Mouse (Mus musculus) liver, embryonic 13.5 days (tissue): ENCODE results near the gene Rabl3. TPM values are rescaled to one million over a fixed set of nuclear protein-coding genes. Genes with fewer than 3 reads are reported as not detected.

Experiments used
- ATAC-seq: fragments of 200-750 bp; cut with Nextera tagmentation; 2 replicates; pipeline ENCODE4 v1.8.0; 2017; ENCODE audit warnings: low read depth, mild to moderate bottlenecking, moderate number of reproducible peaks, moderate library complexity
- DNase-seq: peaks from one replicate; pipeline ENCODE4 v3.0.0; 2022
- H3K27ac ChIP-seq: fragments of 300-500 bp; sonication (generic); 2 replicates; pipeline ENCODE4 v1.5.1; 2015; ENCODE audit warnings: moderate library complexity, mild to moderate bottlenecking, inconsistent platforms
- H3K27me3 ChIP-seq: fragments of 300-500 bp; sonication (generic); 2 replicates; pipeline ENCODE4 v1.6.1; 2015; ENCODE audit warnings: mild to moderate bottlenecking, inconsistent platforms
- H3K36me3 ChIP-seq: fragments of 300-500 bp; sonication (generic); 2 replicates; pipeline ENCODE4 v1.6.1; 2015; ENCODE audit warnings: mild to moderate bottlenecking, inconsistent platforms
- H3K4me1 ChIP-seq: fragments of 300-500 bp; sonication (generic); replicated peaks from 2 replicates; pipeline ENCODE4 v1.6.1; 2015; ENCODE audit warnings: inconsistent platforms
- H3K4me2 ChIP-seq: fragments of 300-500 bp; sonication (generic); 2 replicates; pipeline ENCODE4 v1.6.1; 2015; ENCODE audit warnings: inconsistent platforms, mild to moderate bottlenecking, moderate library complexity
- H3K4me3 ChIP-seq: fragments of 300-500 bp; sonication (generic); replicated peaks from 2 replicates; pipeline ENCODE4 v1.5.1; 2015; ENCODE audit warnings: mild to moderate bottlenecking, inconsistent platforms
- H3K9ac ChIP-seq: fragments of 300-500 bp; sonication (generic); 2 replicates; pipeline ENCODE4 v1.6.1; 2015; ENCODE audit warnings: mild to moderate bottlenecking, inconsistent platforms
- H3K9me3 ChIP-seq: fragments of 300-500 bp; sonication (generic); replicated peaks from 2 replicates; pipeline ENCODE4 v1.6.1; 2016; ENCODE audit warnings: inconsistent platforms
- WGBS: fragments of 180-500 bp; shearing (Covaris S2); methylation state at CpG from one replicate; pipeline ENCODE4 v1.1.7; 2015; ENCODE audit not compliant: insufficient replicate concordance; 5-methylcytosine and 5-hydroxymethylcytosine counted together
- polyA plus RNA-seq: library from polyadenylated mRNA; unstranded; fragments of >200 nt; fragmentation: Nextera tagmentation; extraction: Ambion mirVana; gene quantifications from 2 replicates; pipeline ENCODE4 v1.2.1, GENCODE M21; 2015

Rabl3 gene
- polyA plus RNA-seq, 1 experiment from 2014 or later: 14.6 TPM

- H3K4me3 ChIP-seq: no peak overlapping the region
- no peak overlapping the region for H3K4me2 ChIP-seq
- H3K36me3 ChIP-seq: no peaks in the 10 kb centered on the region; the same call in 1 of the 2 replicates
- WGBS: 78% methylated on average over 7 of the region's 7 CpGs
- no peak overlapping the region for H3K9ac ChIP-seq
- no peak overlapping the region for H3K27ac ChIP-seq
- DNase-seq (no peak), ATAC-seq (no peak)
- H3K9me3 ChIP-seq: no peaks in the 10 kb centered on the region
- H3K4me1 ChIP-seq: no peaks in the 10 kb centered on the region
- H3K27me3 ChIP-seq: no peaks in the 10 kb centered on the region
These were observed 58.8 kb downstream of the Rabl3 start for GRCm38 (mm10) chr16:37598463-37598862.

- Histone ChIP-seq H3K36me3 (no peaks in the 10 kb centered on the region; the same call in 1 of the 2 replicates), H3K27me3 (no peaks in the 10 kb centered on the region), H3K4me3 (no peak overlapping the region), H3K9me3 (no peaks in the 10 kb centered on the region), H3K27ac (no peak overlapping the region), H3K4me2 (no peak overlapping the region), H3K4me1 (no peaks in the 10 kb centered on the region), H3K9ac (no peak overlapping the region)
- no peak for ATAC-seq
- DNase-seq: no peak
- WGBS: 56% methylated on average over 3 of the region's 3 CpGs
These were observed 59.6 kb downstream of the Rabl3 start for GRCm38 (mm10) chr16:37599326-37599725.

GRCm38 (mm10) chr16:37603431-37603830 lies 63.7 kb downstream of the Rabl3 start:
- H3K4me2 ChIP-seq: no peak overlapping the region
- H3K27ac ChIP-seq: no peak overlapping the region
- H3K4me1 ChIP-seq: no peaks in the 10 kb centered on the region
- WGBS: 78% methylated on average over 1 of the region's 1 CpGs
- DNase-seq: no peak
- no peaks in the 10 kb centered on the region for H3K36me3 ChIP-seq
- H3K9me3 ChIP-seq: no peaks in the 10 kb centered on the region
- ATAC-seq: no peak
- no peaks in the 10 kb centered on the region for H3K27me3 ChIP-seq
- no peak overlapping the region for H3K9ac ChIP-seq
- no peak overlapping the region for H3K4me3 ChIP-seq

DNA sequence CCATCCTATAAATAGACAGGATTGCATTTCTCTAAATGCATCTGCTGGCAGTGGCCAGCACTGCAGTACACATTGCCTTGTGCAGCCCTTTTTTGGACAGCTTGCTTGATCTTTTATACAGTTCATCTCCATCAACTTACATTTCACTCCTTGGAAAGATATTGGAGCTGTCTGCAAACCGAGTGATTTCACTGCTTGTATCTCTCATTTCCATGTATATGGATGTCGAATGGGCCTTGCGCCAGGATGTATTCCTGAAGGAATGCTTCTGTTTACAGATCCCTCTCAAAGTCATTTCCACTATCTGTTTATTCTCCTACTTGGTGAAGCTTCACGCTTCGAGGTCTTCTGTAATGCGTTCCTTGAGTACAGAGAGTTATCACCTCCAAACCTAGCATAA lies 64.6 kb downstream of the Rabl3 start:
- Histone ChIP-seq H3K36me3 (no peaks in the 10 kb centered on the region), H3K4me1 (no peaks in the 10 kb centered on the region), H3K4me2 (no peak overlapping the region), H3K9me3 (no peaks in the 10 kb centered on the region), H3K9ac (no peak overlapping the region), H3K27me3 (no peaks in the 10 kb centered on the region), H3K27ac (no peak overlapping the region), H3K4me3 (no peak overlapping the region)
- DNase-seq: no peak
- ATAC-seq: no peak
- 67% methylated on average over 6 of the region's 6 CpGs for WGBS

DNA sequence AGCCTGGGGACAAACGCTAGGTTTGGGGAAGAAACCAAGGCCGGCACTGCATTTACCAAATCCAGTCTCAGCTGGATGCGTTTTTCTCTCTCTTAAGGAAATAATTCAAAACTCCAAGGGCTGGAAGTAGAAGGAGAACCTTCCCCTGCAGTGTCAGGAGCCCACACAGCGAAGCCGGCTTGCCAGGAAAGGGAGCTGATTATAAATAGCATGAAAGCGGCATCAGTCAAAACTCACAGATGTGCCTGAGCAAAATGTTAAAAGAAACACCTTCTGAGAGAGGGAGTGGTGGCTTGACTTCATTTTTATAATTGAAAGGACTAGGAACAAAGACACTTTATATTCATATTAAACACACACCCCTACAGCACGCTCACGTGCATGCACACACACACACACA lies 70.6 kb downstream of the Rabl3 start:
- Histone ChIP-seq H3K9ac (no peak overlapping the region), H3K4me2 (no peak overlapping the region), H3K27me3 (no peaks in the 10 kb centered on the region), H3K4me1 (no peaks in the 10 kb centered on the region), H3K36me3 (no peaks in the 10 kb centered on the region), H3K4me3 (no peak overlapping the region), H3K27ac (no peak overlapping the region), H3K9me3 (no peaks in the 10 kb centered on the region)
- no peak for ATAC-seq
- DNase-seq: no peak
- 74% methylated on average over 8 of the region's 8 CpGs for WGBS

- no peak overlapping the region for H3K4me3 ChIP-seq
- no peaks in the 10 kb centered on the region for H3K36me3 ChIP-seq
- no peaks in the 10 kb centered on the region for H3K27me3 ChIP-seq
- no peaks in the 10 kb centered on the region for H3K9me3 ChIP-seq
- no peak for DNase-seq
- no peak for ATAC-seq
- H3K27ac ChIP-seq: no peak overlapping the region
- H3K4me2 ChIP-seq: no peak overlapping the region
- H3K9ac ChIP-seq: no peak overlapping the region
- 69% methylated on average over 7 of the region's 7 CpGs for WGBS
- no peaks in the 10 kb centered on the region for H3K4me1 ChIP-seq
These were observed 71.4 kb downstream of the Rabl3 start for GRCm38 (mm10) chr16:37611072-37611471.

DNA sequence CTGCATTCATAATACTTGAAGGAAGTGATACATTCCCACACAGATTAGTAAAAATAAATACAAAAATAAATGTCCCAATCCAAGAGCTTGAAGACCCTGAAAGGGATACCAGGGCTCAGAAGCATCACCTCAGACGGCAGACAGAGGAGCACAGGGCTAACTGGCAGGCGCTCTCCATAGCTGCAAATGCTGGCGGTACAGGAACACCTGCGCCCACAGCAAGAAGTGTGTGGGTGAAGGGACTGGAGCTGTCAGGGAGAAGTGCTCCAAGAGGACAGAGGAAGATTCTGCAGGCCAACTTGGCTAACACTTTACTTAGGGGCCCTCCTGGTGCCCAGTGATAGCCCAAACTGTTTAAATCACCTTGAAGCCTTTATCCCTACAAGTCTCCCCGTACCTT lies 72.3 kb downstream of the Rabl3 start:
- Histone ChIP-seq H3K4me3 (no peak overlapping the region), H3K27ac (no peak overlapping the region), H3K4me1 (no peaks in the 10 kb centered on the region), H3K27me3 (no peaks in the 10 kb centered on the region), H3K4me2 (no peak overlapping the region), H3K9ac (no peak overlapping the region), H3K36me3 (no peaks in the 10 kb centered on the region), H3K9me3 (no peaks in the 10 kb centered on the region)
- WGBS: 81% methylated on average over 5 of the region's 5 CpGs
- DNase-seq: no peak
- no peak for ATAC-seq

- no peak overlapping the region for H3K27ac ChIP-seq
- ATAC-seq (no peak), DNase-seq (no peak)
- no peaks in the 10 kb centered on the region for H3K9me3 ChIP-seq
- no peak overlapping the region for H3K4me2 ChIP-seq
- H3K27me3 ChIP-seq: no peaks in the 10 kb centered on the region
- WGBS: 81% methylated on average over 9 of the region's 9 CpGs
- H3K9ac ChIP-seq: no peak overlapping the region
- H3K4me3 ChIP-seq: no peak overlapping the region
- no peaks in the 10 kb centered on the region for H3K4me1 ChIP-seq
- no peaks in the 10 kb centered on the region for H3K36me3 ChIP-seq
These were observed 74.9 kb downstream of the Rabl3 start for GRCm38 (mm10) chr16:37614540-37614939.

GRCm38 (mm10) chr16:37615429-37615828 lies 75.7 kb downstream of the Rabl3 start:
- 67% methylated on average over 8 of the region's 8 CpGs for WGBS
- Histone ChIP-seq H3K4me2 (no peak overlapping the region), H3K9me3 (no peaks in the 10 kb centered on the region), H3K9ac (no peak overlapping the region), H3K4me1 (no peaks in the 10 kb centered on the region), H3K36me3 (no peaks in the 10 kb centered on the region), H3K27me3 (no peaks in the 10 kb centered on the region), H3K27ac (no peak overlapping the region), H3K4me3 (no peak overlapping the region)
- no peak for ATAC-seq
- DNase-seq: no peak

DNA sequence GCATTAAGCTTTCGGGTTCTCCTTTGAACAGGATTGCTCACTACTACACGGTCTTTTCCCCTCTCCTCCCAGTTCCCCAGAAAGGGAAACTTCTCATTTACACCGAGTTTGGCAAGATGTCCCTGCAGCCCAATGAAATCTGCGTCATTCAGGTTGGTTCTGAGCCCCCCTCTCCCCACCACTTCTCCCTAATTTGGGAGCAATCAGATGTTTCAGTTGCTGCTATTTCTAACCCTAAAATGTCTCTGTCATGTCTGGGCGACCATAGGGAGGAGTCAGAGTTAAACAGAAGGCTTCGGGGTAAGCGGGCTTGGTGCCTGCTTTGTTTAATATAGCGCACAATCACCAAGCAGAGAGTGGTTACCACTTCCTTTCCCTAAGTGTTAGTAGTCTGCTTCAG lies 76.4 kb downstream of the Rabl3 start:
- H3K4me3 ChIP-seq: no peak overlapping the region
- no peak for DNase-seq
- no peak overlapping the region for H3K4me2 ChIP-seq
- no peak overlapping the region for H3K9ac ChIP-seq
- no peak overlapping the region for H3K27ac ChIP-seq
- no peaks in the 10 kb centered on the region for H3K27me3 ChIP-seq
- no peak for ATAC-seq
- H3K36me3 ChIP-seq: no peaks in the 10 kb centered on the region
- H3K9me3 ChIP-seq: no peaks in the 10 kb centered on the region
- H3K4me1 ChIP-seq: no peaks in the 10 kb centered on the region
- 62% methylated on average over 8 of the region's 8 CpGs for WGBS

GRCm38 (mm10) chr16:37617695-37618094 lies 78.0 kb downstream of the Rabl3 start:
- Histone ChIP-seq H3K4me1 (no peaks in the 10 kb centered on the region), H3K4me3 (no peak overlapping the region), H3K4me2 (no peak overlapping the region), H3K36me3 (no peaks in the 10 kb centered on the region), H3K27me3 (no peaks in the 10 kb centered on the region), H3K9me3 (no peaks in the 10 kb centered on the region), H3K27ac (no peak overlapping the region), H3K9ac (no peak overlapping the region)
- DNase-seq (no peak), ATAC-seq (no peak)
- WGBS: 24% methylated on average over 3 of the region's 3 CpGs
